10 mouse cellular contexts compared by ENCODE assay signal in genomic region chr13:95868896-95869540, GRCm38 (mm10). TPM values are rescaled to one million over a fixed set of nuclear protein-coding genes. Genes with fewer than 3 reads are reported as not detected.
DNase-seq lines count a peak whose midpoint lies in the region; ATAC-seq lines count a peak whose summit lies in the region.
"Had no signal": no experiment of that assay in that cellular context is flagged by ENCODE, and none has a peak within 500 bp of the region (broad histone marks: within the 10 kb centered on the region; RNA-seq: fewer than 3 reads in every experiment).

No protein-coding gene starts in this region.

- DNase-seq in lung, adult 18-20 months, result peak; percentile 14 to 17
- no peak for DNase-seq in lung, postnatal 25 days (ENCODE audit: low spot score)
- peak; percentile 24 for DNase-seq in retina, embryonic 14.5 days (ENCODE audit: low spot score)
- DNase-seq in adrenal gland, postnatal 36 days, result no peak
- DNase-seq in layer of hippocampus, postnatal 25 days (ENCODE audit: extremely low spot score in 1 of 2, low spot score in 1 of 2), result no peak
- DNase-seq: cerebellum, adult 9-10 months had no signal

- no peaks in the 10 kb centered on the region for H3K9me3 ChIP-seq in forebrain, embryonic 15.5 days
- no peaks in the 10 kb centered on the region for H3K9me3 ChIP-seq in kidney, embryonic 15.5 days (replicated peaks)

- no peak overlapping the region for H3K9ac ChIP-seq in forebrain, embryonic 15.5 days (replicated peaks)
- no peak overlapping the region for H3K9ac ChIP-seq in kidney, embryonic 15.5 days
- H3K9ac ChIP-seq: liver, embryonic 14.5 days had no signal

- no peaks in the 10 kb centered on the region for H3K36me3 ChIP-seq in forebrain, embryonic 15.5 days
- no peaks in the 10 kb centered on the region for H3K36me3 ChIP-seq in kidney, embryonic 15.5 days

- WGBS in forebrain, embryonic 15.5 days, result 9% methylated on average over 8 of the region's 8 CpGs
- 79% methylated on average over 8 of the region's 8 CpGs for WGBS in kidney, embryonic 15.5 days

- peak overlapping the region; percentile 71 for H3K27ac ChIP-seq in forebrain, embryonic 15.5 days (replicated peaks)
- H3K27ac ChIP-seq in kidney, embryonic 15.5 days, result no peak overlapping the region
- H3K27ac ChIP-seq: liver, embryonic 14.5 days had no signal

- H3K4me1 ChIP-seq in forebrain, embryonic 15.5 days, result peaks cover 29% of the 10 kb centered on the region
- no peaks in the 10 kb centered on the region for H3K4me1 ChIP-seq in kidney, embryonic 15.5 days

- no peaks in the 10 kb centered on the region for H3K27me3 ChIP-seq in forebrain, embryonic 15.5 days
- no peaks in the 10 kb centered on the region for H3K27me3 ChIP-seq in kidney, embryonic 15.5 days

- peak overlapping the region; percentile 34 for H3K4me2 ChIP-seq in forebrain, embryonic 15.5 days (replicated peaks)
- H3K4me2 ChIP-seq in kidney, embryonic 15.5 days, result no peak overlapping the region

- peak; percentile 85 for ATAC-seq in forebrain, embryonic 15.5 days (replicated peaks)
- peak; percentile 91 for ATAC-seq in megakaryocyte progenitor cell, adult 5-6 weeks (replicated peaks; ENCODE audit: poor library complexity)
- ATAC-seq in kidney, embryonic 15.5 days (replicated peaks; ENCODE audit: low FRiP score), result no peak

- H3K4me3 ChIP-seq in forebrain, embryonic 15.5 days, result no peak overlapping the region
- H3K4me3 ChIP-seq in kidney, embryonic 15.5 days (replicated peaks), result no peak overlapping the region

RNA-seq across cellular contexts. Expression of gene Iqgap2, which starts 22.7 kb away (rescaled TPM):
- polyA plus RNA-seq in forebrain, embryonic 15.5 days (2015; fragmentation: Nextera tagmentation; extraction: Ambion mirVana), result 5.2 and 5.3 TPM in 2 replicates
- 95.0 and 97.5 TPM in 2 replicates for total RNA-seq in megakaryocyte progenitor cell, adult 5-6 weeks (2015)
- total RNA-seq in megakaryocyte progenitor cell, adult 5-6 weeks (2017), result 128 and 149 TPM in 2 replicates
- 100 to 1,000 TPM; 149 to 229 TPM for total RNA-seq in adrenal gland, postnatal 36 days (2021)
- polyA plus RNA-seq in kidney, embryonic 15.5 days (2015; fragmentation: Nextera tagmentation; extraction: Ambion mirVana), result 10.1 and 10.6 TPM in 2 replicates
- total RNA-seq in layer of hippocampus, postnatal 25 days (2021), result 10 to 100 TPM; 82.0 to 83.5 TPM

Comparison
In these comparisons a context has a peak if more than half of its experiments do, and no peak if none do; other contexts are left out.
1. DNase-seq: peak in lung, adult 18-20 months (2 of 2) and retina, embryonic 14.5 days (single experiment); none in lung, postnatal 25 days (single experiment), adrenal gland, postnatal 36 days (0 of 2) and layer of hippocampus, postnatal 25 days (0 of 2).